Mouse (Mus musculus) testis, adult 2 months (tissue): ENCODE results near the gene Wdr53.

ENCODE experiments used
- CTCF ChIP-seq: fragments of 200-500 bp; IDR thresholded peaks from 2 replicates; pipeline ENCODE4 v1.5.1; 2012; ENCODE audit warnings: low read depth, mild to moderate bottlenecking, inconsistent platforms, low read length, moderate library complexity; ENCODE audit not compliant: control insufficient read depth, insufficient read depth, insufficient replicate concordance
- POLR2A ChIP-seq: fragments of 200-500 bp; IDR thresholded peaks from 2 replicates; pipeline ENCODE4 v1.6.1; 2012; ENCODE audit warnings: low read depth, mild to moderate bottlenecking, inconsistent platforms, low read length, moderate library complexity; ENCODE audit not compliant: control insufficient read depth

GRCm38 (mm10) chr16:32246351-32246791, 656 bp upstream of the Wdr53 start:
- TF ChIP-seq POLR2A (no peak; the same call in 1 of the 2 replicates), CTCF (0 out of 2 replicates have a peak, but pooled peaks have one; percentile 3)
